Mouse (Mus musculus) CH12.LX (cell line): ENCODE results near the gene Stx4a. TPM values are rescaled to one million over a fixed set of nuclear protein-coding genes. Genes with fewer than 3 reads are reported as not detected.
"Not testable (repeated sequence)": the region's sequence is repeated elsewhere in the genome, so short reads cannot be mapped to it uniquely, and the experiment has no call there.

Experiments
- DNase-seq: peaks from one replicate; pipeline ENCODE4 v3.0.0-alpha.2; 2013; ENCODE audit errors: extremely low read depth
- H3K27ac ChIP-seq: 2 replicates; pipeline ENCODE4 v1.5.1; 2012; ENCODE audit warnings: low read depth, mild to moderate bottlenecking, control low read depth, moderate library complexity; ENCODE audit not compliant: insufficient read depth
- H3K27me3 ChIP-seq: replicated peaks from 2 replicates; pipeline ENCODE3; 2012; ENCODE audit warnings: inconsistent platforms
- H3K36me3 ChIP-seq, 2 experiments: replicated peaks in 1 of 2; 2 replicates each; pipeline versions ENCODE3 to v1.6.1; 2012; ENCODE audit warnings: inconsistent platforms in 1 of 2, low read length in 1 of 2, mild to moderate bottlenecking in 1 of 2, mixed read lengths in 1 of 2, moderate library complexity in 1 of 2; ENCODE audit not compliant: control insufficient read depth in 1 of 2, insufficient read depth in 1 of 2
- H3K4me1 ChIP-seq, 2 experiments: 2 replicates each; pipeline ENCODE4 v1.6.1; 2012; ENCODE audit warnings: inconsistent platforms in 1 of 2, moderate library complexity in 1 of 2; ENCODE audit not compliant: insufficient read depth in 2 of 2, control insufficient read depth in 1 of 2
- H3K4me2 ChIP-seq: 2 replicates; pipeline ENCODE4 v1.6.1; 2012; ENCODE audit warnings: low read depth, mild to moderate bottlenecking, control low read depth; ENCODE audit not compliant: poor library complexity, insufficient read depth, severe bottlenecking
- H3K4me3 ChIP-seq, 3 experiments: fragments of 150-350 bp in 1 of 3; sonication (generic) in 1 of 3; replicated peaks in 1 of 3; 2 replicates each; pipeline versions ENCODE3 to v1.5.1; 2011 to 2012; ENCODE audit warnings: low read depth in 2 of 3, low read length in 2 of 3, mild to moderate bottlenecking in 2 of 3, moderate library complexity in 2 of 3, control low read depth in 1 of 3, improper control_type of control experiment in 1 of 3, inconsistent platforms in 1 of 3, mixed read lengths in 1 of 3; ENCODE audit not compliant: poor library complexity in 1 of 3
- H3K79me2 ChIP-seq: replicated peaks from 2 replicates; pipeline ENCODE4 v1.6.1; 2012; ENCODE audit warnings: mild to moderate bottlenecking, moderate library complexity; ENCODE audit not compliant: control insufficient read depth, poor library complexity, insufficient read depth, severe bottlenecking; ENCODE audit errors: extremely low read depth
- H3K9ac ChIP-seq: 2 replicates; pipeline ENCODE4 v1.6.1; 2012; ENCODE audit warnings: low read depth, mild to moderate bottlenecking, control low read depth, moderate library complexity; ENCODE audit not compliant: insufficient read depth
- H3K9me3 ChIP-seq: replicated peaks from 2 replicates; pipeline ENCODE3; 2012; ENCODE audit warnings: low read length, inconsistent platforms, mixed read lengths
- GABPA ChIP-seq: IDR thresholded peaks from 2 replicates; pipeline ENCODE4 v1.6.1; 2012; ENCODE audit warnings: low read depth, low read length, improper control_type of control experiment, inconsistent platforms; ENCODE audit not compliant: insufficient replicate concordance
- MAFK ChIP-seq: IDR thresholded peaks from 2 replicates; pipeline ENCODE4 v1.6.1; 2011; ENCODE audit warnings: low read length, improper control_type of control experiment; ENCODE audit not compliant: insufficient replicate concordance
- MEF2A ChIP-seq: IDR thresholded peaks from 2 replicates; pipeline ENCODE4 v1.6.1; 2014; ENCODE audit warnings: low read depth, mild to moderate bottlenecking, inconsistent platforms, low read length, improper control_type of control experiment, borderline replicate concordance
- RCOR1 ChIP-seq: conservative IDR thresholded peaks from 2 replicates; pipeline ENCODE4 v1.6.1; 2012; ENCODE audit warnings: low read depth, mild to moderate bottlenecking, inconsistent platforms, low read length, improper control_type of control experiment
- TBP ChIP-seq: conservative IDR thresholded peaks from 2 replicates; pipeline ENCODE4 v1.6.1; 2011; ENCODE audit warnings: low read depth, low read length, improper control_type of control experiment
- dilution Hi-C: fragments of 300-500 bp; cut with MboI; formaldehyde crosslinking; loops from 2 replicates; pipeline ENCODE4 v1.14.3; 2020; ENCODE audit warnings: low sequenced_read_pairs; ENCODE audit not compliant: extremely low pct_unique_long_range_greater_than_20kb, extremely low pct_ligation_motif_present
- in situ Hi-C: fragments of 300-500 bp; cut with MboI; formaldehyde crosslinking; loops from 3 replicates; pipeline ENCODE4 v1.14.3; 2019; ENCODE audit warnings: low sequenced_read_pairs, low pct_ligation_motif_present, low pct_unique_long_range_greater_than_20kb, mixed read lengths
- polyA plus RNA-seq: library from polyadenylated mRNA; unstranded; fragments of >175 nt; gene quantifications from 2 replicates; pipeline ENCODE4 v1.2.1, GENCODE M21; 2012; ENCODE audit warnings: low read depth; ENCODE audit not compliant: insufficient read length
- total RNA-seq, 2 experiments: library from RNA; depleted of rRNA; stranded (reverse); fragments of 300-350 nt in 1 of 2; fragments of >200 nt in 1 of 2; gene quantifications; 2 replicates each; pipeline ENCODE4 v1.2.3; 2012 to 2014

Gene Stx4a
- total and polyA plus RNA-seq, 3 experiments: 16.5 to 50.5 (median 25.4) TPM

DNA sequence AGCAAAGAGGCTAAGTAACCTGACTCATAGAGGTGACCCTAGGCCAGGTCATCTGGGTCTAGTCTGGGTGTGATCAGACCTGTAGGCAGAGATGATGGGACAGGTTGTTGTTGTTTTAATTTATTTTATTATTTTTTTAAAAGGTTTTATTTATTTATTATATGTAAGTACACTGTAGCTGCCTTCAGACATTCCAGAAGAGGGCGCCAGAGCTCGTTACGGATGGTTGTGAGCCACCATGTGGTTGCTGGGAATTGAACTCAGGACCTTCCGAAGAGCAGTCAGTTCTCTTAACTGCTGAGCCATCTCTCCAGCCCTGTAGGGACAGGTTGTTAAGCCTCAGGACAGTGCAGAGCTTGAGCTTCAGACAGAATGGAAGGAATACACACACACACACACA is 13.8 kb downstream of the Stx4a start:
- H3K27me3 ChIP-seq, H3K9me3 ChIP-seq, H3K4me2 ChIP-seq, H3K9ac ChIP-seq, H3K27ac ChIP-seq, in situ Hi-C loops, H3K4me3 ChIP-seq, dilution Hi-C loops, DNase-seq, H3K36me3 ChIP-seq, H3K79me2 ChIP-seq: not testable (repeated sequence)
- peaks cover 2 to 11% of the 10 kb centered on the region in 2 experiments; a peak in 3 of 4 replicates for H3K4me1 ChIP-seq

DNA sequence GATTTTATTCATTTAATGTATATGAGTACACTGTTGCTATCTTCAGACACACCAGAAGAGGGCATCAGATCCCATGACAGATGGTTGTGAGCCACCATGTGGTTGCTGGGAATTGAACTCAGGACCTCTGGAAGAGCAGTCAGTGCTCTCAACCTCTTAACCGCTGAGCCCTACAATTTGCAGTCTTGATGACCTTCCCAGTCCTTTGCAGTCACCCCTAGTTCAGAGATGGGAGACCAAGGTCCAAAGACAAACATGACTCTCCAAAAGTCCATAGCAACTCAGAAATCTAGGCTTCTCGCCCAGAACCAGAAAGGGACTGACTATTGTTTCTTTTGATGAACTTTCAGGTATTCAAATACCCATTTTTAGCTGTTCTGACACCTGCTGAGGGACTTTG is 15.9 kb downstream of the Stx4a start:
- Histone ChIP-seq H3K36me3 (peaks cover 12 to 17% of the 10 kb centered on the region in 2 experiments), H3K4me1 (peaks cover 2 to 13% of the 10 kb centered on the region in 2 experiments; a peak in 3 of 4 replicates)
- H3K9me3 ChIP-seq, dilution Hi-C loops, H3K4me3 ChIP-seq, H3K27ac ChIP-seq, H3K27me3 ChIP-seq, in situ Hi-C loops, H3K4me2 ChIP-seq, DNase-seq, H3K9ac ChIP-seq, H3K79me2 ChIP-seq: not testable (repeated sequence)

DNA sequence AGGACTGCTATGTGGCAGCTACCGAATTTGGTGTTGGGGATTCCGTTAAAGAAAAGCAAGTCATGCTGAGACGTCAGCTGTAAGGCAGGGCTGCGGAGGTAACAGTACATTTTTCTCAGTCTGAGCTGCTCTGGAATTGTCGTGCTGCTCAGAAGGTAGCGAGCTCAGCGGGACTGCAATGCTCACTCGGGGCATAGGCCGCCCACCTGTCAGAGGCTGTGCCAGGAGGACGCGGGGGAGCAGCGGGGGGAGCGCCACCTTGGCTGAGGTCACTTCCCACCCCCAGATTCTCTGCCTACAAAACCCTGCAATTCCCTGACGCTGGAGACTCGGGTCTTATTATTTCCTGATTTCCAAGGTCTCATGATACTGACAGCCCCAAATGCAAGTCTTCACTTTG is 16.8 kb downstream of the Stx4a start:
- Histone ChIP-seq H3K79me2 (no peaks in the 10 kb centered on the region), H3K36me3 (peaks cover 12 to 24% of the 10 kb centered on the region in 2 experiments)
- TF ChIP-seq MEF2A: no peak
- no peak for TF ChIP-seq TBP
- no peak for TF ChIP-seq MAFK
- TF ChIP-seq GABPA: no peak
- no peak for TF ChIP-seq RCOR1
- TF ChIP-seq, all 38 proteins: peak for 0
- Histone ChIP-seq H3K27me3 (no peaks in the 10 kb centered on the region), H3K27ac (no peak overlapping the region), H3K4me3 (peak overlapping the region in 2 of 3 experiments; percentile 17 to 77), H3K9me3 (no peaks in the 10 kb centered on the region), H3K4me2 (0 out of 2 replicates have a peak overlapping the region, but pooled peaks have one; percentile 18), H3K4me1 (peaks cover 2 to 13% of the 10 kb centered on the region in 2 experiments; a peak in 3 of 4 replicates), H3K9ac (peak overlapping the region; percentile 3; the same call in 1 of the 2 replicates)
- dilution Hi-C loops (no loop called here), in situ Hi-C loops (no loop called here)
- no peak for DNase-seq
